11 mouse cellular contexts compared by ENCODE assay signal in the genomic region with DNA sequence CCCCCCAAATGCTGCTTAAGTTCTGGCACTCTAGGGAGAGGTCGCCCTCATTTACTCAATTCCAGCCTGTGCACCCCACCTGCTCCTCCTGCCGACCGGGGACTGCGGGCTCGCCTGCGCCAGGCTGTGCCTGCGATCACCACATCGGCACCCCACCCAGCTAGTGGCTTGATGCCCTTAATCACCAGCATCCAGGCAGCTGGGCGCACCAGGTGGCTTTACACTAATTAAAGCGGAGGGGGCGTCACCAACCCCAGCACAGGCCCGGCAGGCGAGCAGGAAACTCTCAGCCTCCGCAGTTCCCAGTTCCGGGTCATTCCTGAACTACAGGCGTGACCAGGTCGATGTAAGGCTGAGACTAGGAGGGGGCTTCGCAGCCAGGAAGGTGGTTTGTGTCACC.
A peak's percentile ranks its signal among the peaks of the same experiment; 100 is the strongest.
DNase-seq lines count a peak whose midpoint lies in the region; ATAC-seq and TF ChIP-seq lines count a peak whose summit lies in the region.
"Had no signal": no experiment of that assay in that cellular context is flagged by ENCODE, and none has a peak within 500 bp of the region (broad histone marks: within the 10 kb centered on the region; RNA-seq: fewer than 3 reads in every experiment).

No protein-coding gene starts in this region.

- 0 out of 2 replicates have a peak overlapping the region, but pooled peaks have one; percentile 40 for H3K27ac ChIP-seq in forebrain, embryonic 10.5 days
- H3K27ac ChIP-seq in forebrain, embryonic 16.5 days (ENCODE audit: low read length): no peak overlapping the region
- H3K27ac ChIP-seq in embryonic facial prominence, embryonic 15.5 days (replicated peaks): no peak overlapping the region
- no peak overlapping the region for H3K27ac ChIP-seq in intestine, postnatal 0 days (ENCODE audit: low read depth, low read length)
- H3K27ac ChIP-seq in neural tube, embryonic 12.5 days: no peak overlapping the region
- H3K27ac ChIP-seq: lung, embryonic 15.5 days had no signal

- H3K4me1 ChIP-seq in forebrain, embryonic 10.5 days: peaks cover 18% of the 10 kb centered on the region
- peaks cover 7% of the 10 kb centered on the region for H3K4me1 ChIP-seq in forebrain, embryonic 16.5 days (replicated peaks; ENCODE audit: control insufficient read depth, insufficient read depth, low read length)
- H3K4me1 ChIP-seq in embryonic facial prominence, embryonic 15.5 days: peaks cover 8% of the 10 kb centered on the region
- no peaks in the 10 kb centered on the region for H3K4me1 ChIP-seq in intestine, postnatal 0 days (replicated peaks; ENCODE audit: control insufficient read depth, insufficient read depth, low read length)
- H3K4me1 ChIP-seq in neural tube, embryonic 12.5 days: peaks cover 19% of the 10 kb centered on the region
- H3K4me1 ChIP-seq: lung, embryonic 15.5 days had no signal

- DNase-seq in forebrain, embryonic 10.5 days (ENCODE audit: extremely low spot score, low spot score): peak; percentile 39
- no peak for DNase-seq in heart, adult 9 months (ENCODE audit: low spot score in 2 of 2)
- DNase-seq in ovary, postnatal 14 days (ENCODE audit: low spot score): no peak
- no peak for DNase-seq in right cerebral cortex, adult 2 months (ENCODE audit: low spot score in 2 of 2)
- DNase-seq: spleen, adult 18-20 months had no signal

- no peak overlapping the region for H3K4me2 ChIP-seq in forebrain, embryonic 16.5 days (ENCODE audit: low read length)
- H3K4me2 ChIP-seq in embryonic facial prominence, embryonic 15.5 days (replicated peaks): 0 out of 2 replicates have a peak overlapping the region, but pooled peaks have one; percentile 4
- H3K4me2 ChIP-seq in intestine, postnatal 0 days (replicated peaks; ENCODE audit: low read depth): peak overlapping the region; percentile 39; the same call in 1 of the 2 replicates
- H3K4me2 ChIP-seq in neural tube, embryonic 12.5 days (replicated peaks): peak overlapping the region; percentile 34
- H3K4me2 ChIP-seq: heart, embryonic 11.5 days; lung, embryonic 15.5 days had no signal

- H3K9me3 ChIP-seq in forebrain, embryonic 10.5 days: no peaks in the 10 kb centered on the region
- no peaks in the 10 kb centered on the region for H3K9me3 ChIP-seq in forebrain, embryonic 16.5 days (ENCODE audit: control insufficient read depth, low read length)
- H3K9me3 ChIP-seq in embryonic facial prominence, embryonic 15.5 days (replicated peaks): no peaks in the 10 kb centered on the region
- no peaks in the 10 kb centered on the region for H3K9me3 ChIP-seq in intestine, postnatal 0 days (ENCODE audit: control insufficient read depth)
- no peaks in the 10 kb centered on the region for H3K9me3 ChIP-seq in neural tube, embryonic 12.5 days
- H3K9me3 ChIP-seq: lung, embryonic 15.5 days had no signal

- H3K9ac ChIP-seq in forebrain, embryonic 16.5 days (replicated peaks; ENCODE audit: low read depth, low read length): no peak overlapping the region
- no peak overlapping the region for H3K9ac ChIP-seq in embryonic facial prominence, embryonic 15.5 days
- no peak overlapping the region for H3K9ac ChIP-seq in intestine, postnatal 0 days (ENCODE audit: low read depth, low read length)
- no peak overlapping the region for H3K9ac ChIP-seq in neural tube, embryonic 12.5 days
- H3K9ac ChIP-seq: lung, embryonic 15.5 days had no signal

- H3K36me3 ChIP-seq in forebrain, embryonic 10.5 days (replicated peaks): no peaks in the 10 kb centered on the region
- H3K36me3 ChIP-seq in forebrain, embryonic 16.5 days (ENCODE audit: control insufficient read depth, insufficient read depth): no peaks in the 10 kb centered on the region
- H3K36me3 ChIP-seq in embryonic facial prominence, embryonic 15.5 days: no peaks in the 10 kb centered on the region
- H3K36me3 ChIP-seq in intestine, postnatal 0 days (ENCODE audit: control insufficient read depth, insufficient read depth): no peaks in the 10 kb centered on the region
- no peaks in the 10 kb centered on the region for H3K36me3 ChIP-seq in neural tube, embryonic 12.5 days
- H3K36me3 ChIP-seq: lung, embryonic 15.5 days had no signal

- H3K4me3 ChIP-seq in forebrain, embryonic 10.5 days: peak overlapping the region; percentile 41
- H3K4me3 ChIP-seq in forebrain, embryonic 16.5 days (replicated peaks; ENCODE audit: low read length): no peak overlapping the region
- H3K4me3 ChIP-seq in embryonic facial prominence, embryonic 15.5 days (replicated peaks): no peak overlapping the region
- no peak overlapping the region for H3K4me3 ChIP-seq in intestine, postnatal 0 days (ENCODE audit: low read depth, low read length)
- no peak overlapping the region for H3K4me3 ChIP-seq in neural tube, embryonic 12.5 days
- H3K4me3 ChIP-seq: lung, embryonic 15.5 days had no signal

- no peak for TF ChIP-seq CTCF in intestine, postnatal 0 days (IDR thresholded peaks at IDR 0.05; ENCODE audit: low read depth)

- under 1% methylated on average over 18 of the region's 18 CpGs for WGBS in forebrain, embryonic 10.5 days
- 1% methylated on average over 18 of the region's 18 CpGs for WGBS in forebrain, embryonic 16.5 days
- 2% methylated on average over 18 of the region's 18 CpGs for WGBS in embryonic facial prominence, embryonic 15.5 days
- 6% methylated on average over 18 of the region's 18 CpGs for WGBS in intestine, postnatal 0 days
- 1% methylated on average over 18 of the region's 18 CpGs for WGBS in neural tube, embryonic 12.5 days

- H3K27me3 ChIP-seq in forebrain, embryonic 10.5 days (ENCODE audit: poor library complexity, severe bottlenecking): peaks cover 76% of the 10 kb centered on the region
- H3K27me3 ChIP-seq in forebrain, embryonic 16.5 days (replicated peaks; ENCODE audit: control insufficient read depth, insufficient read depth, low read length): peaks cover 29% of the 10 kb centered on the region
- H3K27me3 ChIP-seq in embryonic facial prominence, embryonic 15.5 days: peaks cover 41% of the 10 kb centered on the region
- peaks cover 24% of the 10 kb centered on the region; the same call in 1 of the 2 replicates for H3K27me3 ChIP-seq in intestine, postnatal 0 days (replicated peaks; ENCODE audit: control insufficient read depth, insufficient read depth, low read length)
- peaks cover 41% of the 10 kb centered on the region for H3K27me3 ChIP-seq in neural tube, embryonic 12.5 days (replicated peaks)

- ATAC-seq in forebrain, embryonic 16.5 days: no peak
- no peak for ATAC-seq in embryonic facial prominence, embryonic 15.5 days (ENCODE audit: insufficient number of reproducible peaks, low FRiP score, low TSS enrichment, low read depth)
- ATAC-seq in intestine, postnatal 0 days: peak; percentile 35; the same call in 1 of the 2 replicates
- peak; percentile 84 for ATAC-seq in neural tube, embryonic 12.5 days (ENCODE audit: low FRiP score, low read depth)

Comparison
In these comparisons a context has a peak if more than half of its experiments do, and no peak if none do; other contexts are left out.
1. ATAC-seq: peak in intestine, postnatal 0 days (single experiment) and neural tube, embryonic 12.5 days (single experiment); none in forebrain, embryonic 16.5 days (single experiment) and embryonic facial prominence, embryonic 15.5 days (single experiment).